11 mouse cellular contexts compared by ENCODE assay signal in the genomic region with DNA sequence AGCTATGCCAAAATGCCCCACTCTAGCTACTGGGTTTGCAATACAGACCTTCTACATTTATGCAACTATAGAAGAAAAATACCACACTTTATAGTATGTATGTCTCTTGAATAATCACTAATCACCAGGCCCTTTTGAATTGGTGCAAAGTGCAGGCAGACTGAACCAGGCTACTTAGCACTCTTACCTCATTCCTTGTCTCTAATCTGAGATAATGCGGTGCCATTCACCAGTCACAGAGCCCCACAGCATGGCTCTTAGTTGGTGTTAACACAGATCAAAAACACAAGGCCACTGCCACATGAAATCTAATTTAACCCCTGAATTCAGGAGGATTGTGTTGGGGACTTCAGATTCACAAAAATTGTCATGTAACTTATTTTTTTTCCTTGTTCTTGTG.
DNase-seq lines count a peak whose midpoint lies in the region; ATAC-seq and TF ChIP-seq lines count a peak whose summit lies in the region.
"Had no signal": no experiment of that assay in that cellular context is flagged by ENCODE, and none has a peak within 500 bp of the region (broad histone marks: within the 10 kb centered on the region; RNA-seq: fewer than 3 reads in every experiment).

No protein-coding gene starts in this region.

- H3K27ac ChIP-seq in embryonic facial prominence, embryonic 14.5 days (replicated peaks; ENCODE audit: low read depth, low read length): 0 out of 2 replicates have a peak overlapping the region, but pooled peaks have one; percentile 3
- no peak overlapping the region for H3K27ac ChIP-seq in forebrain, postnatal 0 days (ENCODE audit: low read depth, low read length)
- H3K27ac ChIP-seq: neural tube, embryonic 12.5 days had no signal

- 0 out of 2 replicates have a peak overlapping the region, but pooled peaks have one; percentile 39 for H3K4me2 ChIP-seq in embryonic facial prominence, embryonic 14.5 days (ENCODE audit: low read depth, low read length)
- H3K4me2 ChIP-seq in forebrain, postnatal 0 days (ENCODE audit: low read depth): no peak overlapping the region
- H3K4me2 ChIP-seq: liver, embryonic 11.5 days; lung, embryonic 14.5 days; neural tube, embryonic 12.5 days had no signal

- H3K4me1 ChIP-seq in embryonic facial prominence, embryonic 14.5 days (ENCODE audit: control insufficient read depth, insufficient read depth, low read length): 0 out of 2 replicates have a peak, but pooled peaks cover 5% of the 10 kb centered on the region
- H3K4me1 ChIP-seq in forebrain, postnatal 0 days (ENCODE audit: insufficient read depth): no peaks in the 10 kb centered on the region
- H3K4me1 ChIP-seq: neural tube, embryonic 12.5 days had no signal

- no peak overlapping the region for H3K4me3 ChIP-seq in embryonic facial prominence, embryonic 14.5 days (ENCODE audit: low read depth, low read length)
- no peak overlapping the region for H3K4me3 ChIP-seq in forebrain, postnatal 0 days (ENCODE audit: low read depth, low read length)
- H3K4me3 ChIP-seq: heart, embryonic 12.5 days; neural tube, embryonic 12.5 days had no signal

- H3K9ac ChIP-seq in embryonic facial prominence, embryonic 14.5 days (ENCODE audit: low read depth, low read length): no peak overlapping the region
- no peak overlapping the region for H3K9ac ChIP-seq in forebrain, postnatal 0 days
- H3K9ac ChIP-seq: heart, embryonic 12.5 days; lung, embryonic 14.5 days; neural tube, embryonic 12.5 days had no signal

- H3K9me3 ChIP-seq in embryonic facial prominence, embryonic 14.5 days (ENCODE audit: control insufficient read depth, low read length): no peaks in the 10 kb centered on the region
- H3K9me3 ChIP-seq in forebrain, postnatal 0 days (ENCODE audit: low read length): no peaks in the 10 kb centered on the region
- H3K9me3 ChIP-seq: heart, embryonic 12.5 days; neural tube, embryonic 12.5 days had no signal

- H3K36me3 ChIP-seq in embryonic facial prominence, embryonic 14.5 days (ENCODE audit: control insufficient read depth, insufficient read depth, low read length): no peaks in the 10 kb centered on the region
- H3K36me3 ChIP-seq in forebrain, postnatal 0 days (ENCODE audit: insufficient read depth): no peaks in the 10 kb centered on the region
- H3K36me3 ChIP-seq: heart, embryonic 12.5 days; neural tube, embryonic 12.5 days had no signal

- WGBS in embryonic facial prominence, embryonic 14.5 days: 39% methylated on average over 1 of the region's 1 CpGs
- WGBS in forebrain, postnatal 0 days: 9% methylated on average over 1 of the region's 1 CpGs

- no peak for TF ChIP-seq CTCF in forebrain, postnatal 0 days (IDR thresholded peaks at IDR 0.05; ENCODE audit: low read depth)

- DNase-seq in 3134 (ENCODE audit: extremely low read depth, insufficient read length, low spot score) (peak; percentile 3), 3T3-L1 (ENCODE audit: low read depth, low spot score) (peak; percentile 18)
- DNase-seq in embryonic facial prominence, embryonic 14.5 days (ENCODE audit: low spot score): peak; percentile 0
- DNase-seq in forebrain, postnatal 0 days: no peak
- no peak for DNase-seq in ovary, postnatal 14 days (ENCODE audit: low spot score)
- no peak for DNase-seq in kidney, postnatal 14 days
- no peak for DNase-seq in kidney, postnatal 25 days

- no peak for ATAC-seq in embryonic facial prominence, embryonic 14.5 days (ENCODE audit: low read depth)
- ATAC-seq in forebrain, postnatal 0 days: peak; percentile 23; the same call in 1 of the 2 replicates

- H3K27me3 ChIP-seq in embryonic facial prominence, embryonic 14.5 days (replicated peaks; ENCODE audit: control insufficient read depth, insufficient read depth, low read length): no peaks in the 10 kb centered on the region
- no peaks in the 10 kb centered on the region for H3K27me3 ChIP-seq in forebrain, postnatal 0 days (ENCODE audit: insufficient read depth, low read length)
- H3K27me3 ChIP-seq: heart, embryonic 12.5 days; neural tube, embryonic 12.5 days had no signal

Comparison
In these comparisons a context has a peak if more than half of its experiments do, and no peak if none do; other contexts are left out.
1. DNase-seq: peak in 3134 (single experiment), 3T3-L1 (single experiment) and embryonic facial prominence, embryonic 14.5 days (single experiment); none in forebrain, postnatal 0 days (single experiment), ovary, postnatal 14 days (single experiment), kidney, postnatal 14 days (single experiment) and kidney, postnatal 25 days (0 of 2).